Mouse (Mus musculus) left cerebral cortex, postnatal 4 days (tissue): ENCODE data around the gene Olfr462. TPM values are rescaled to one million over a fixed set of nuclear protein-coding genes. Genes with fewer than 3 reads are reported as not detected.
"Not testable (repeated sequence)": the region's sequence is repeated elsewhere in the genome, so short reads cannot be mapped to it uniquely, and the experiment has no call there.

Experiments used
- DNase-seq: peaks from one replicate; pipeline ENCODE4 v3.0.0-alpha.2; 2022
- intact Hi-C: fragments of 180-260 bp; cut with DNase I; formaldehyde crosslinking; loops from one replicate; pipeline ENCODE4 v1.15.1; 2025
- total RNA-seq, 2 experiments: library from RNA; stranded (reverse); gene quantifications; 2 replicates each; pipeline ENCODE4 v1.2.3; 2021

The Olfr462 gene
- total RNA-seq: not detected

DNA sequence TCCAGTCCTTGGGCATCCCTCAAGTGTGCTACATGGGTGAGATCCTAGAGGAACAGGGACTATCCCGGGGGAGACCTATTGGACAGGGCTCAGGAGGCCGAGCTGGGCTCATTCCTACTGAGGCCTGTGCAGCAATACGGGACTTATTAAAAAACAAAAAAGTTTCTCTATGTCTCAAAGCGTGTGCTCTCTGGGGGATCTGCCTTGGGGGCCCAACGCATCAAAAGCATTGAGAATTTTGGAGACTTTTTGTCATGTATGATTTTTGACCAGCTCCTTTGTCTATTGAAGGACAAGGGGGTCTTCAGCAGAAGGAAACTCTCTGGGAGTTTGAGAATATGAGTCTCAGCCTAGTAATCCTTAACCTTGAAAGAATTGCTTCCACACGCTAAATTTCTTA lies at the start of gene Olfr462:
Olfr462 (minus strand) TSS at position 101 of the 400 bp plus-strand sequence.
- DNase-seq: no peak
- intact Hi-C loops: no loop called here

DNA sequence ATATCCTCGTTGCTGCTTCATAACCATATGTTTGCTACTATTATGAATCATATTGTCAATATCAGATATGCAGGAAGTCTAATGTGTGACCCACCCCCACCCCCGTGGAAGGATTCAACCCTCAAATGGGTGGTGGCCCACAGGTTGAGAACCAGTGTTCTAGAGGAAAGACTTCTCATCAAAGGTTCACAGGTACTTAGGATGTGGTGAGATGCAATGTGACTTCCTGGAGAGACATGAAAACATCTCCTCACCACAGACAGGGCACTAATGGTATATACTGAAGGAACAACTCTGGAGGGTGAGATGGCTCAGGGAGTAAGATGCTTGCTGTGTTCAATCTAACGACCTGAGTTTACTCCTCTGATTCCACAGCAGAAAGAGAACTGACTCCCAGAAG lies 43.4 kb upstream of the Olfr462 start:
- intact Hi-C loops: no loop called here
- DNase-seq: no peak

DNA sequence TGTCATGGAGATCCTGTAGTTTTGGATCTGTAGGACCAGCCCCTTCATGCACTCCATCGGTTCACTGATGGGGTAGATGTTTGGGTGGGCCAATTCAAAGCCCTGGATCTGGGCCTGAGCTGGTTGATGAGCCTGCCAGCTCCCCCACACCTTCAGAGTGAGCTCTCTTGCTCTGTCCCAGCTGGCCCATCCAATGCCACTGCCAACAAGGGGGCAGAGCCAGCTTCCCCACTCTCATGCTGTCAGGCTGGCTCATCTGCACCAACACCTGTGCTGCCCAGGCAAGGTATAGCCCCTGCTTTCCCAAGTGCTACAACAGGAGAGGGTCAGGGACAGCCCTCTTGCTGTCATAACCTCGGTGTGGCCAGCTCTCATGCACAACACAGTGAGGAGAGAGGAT lies 41.7 kb upstream of the Olfr462 start:
- peak; percentile 46 for DNase-seq
- intact Hi-C loops: no loop called here

DNA sequence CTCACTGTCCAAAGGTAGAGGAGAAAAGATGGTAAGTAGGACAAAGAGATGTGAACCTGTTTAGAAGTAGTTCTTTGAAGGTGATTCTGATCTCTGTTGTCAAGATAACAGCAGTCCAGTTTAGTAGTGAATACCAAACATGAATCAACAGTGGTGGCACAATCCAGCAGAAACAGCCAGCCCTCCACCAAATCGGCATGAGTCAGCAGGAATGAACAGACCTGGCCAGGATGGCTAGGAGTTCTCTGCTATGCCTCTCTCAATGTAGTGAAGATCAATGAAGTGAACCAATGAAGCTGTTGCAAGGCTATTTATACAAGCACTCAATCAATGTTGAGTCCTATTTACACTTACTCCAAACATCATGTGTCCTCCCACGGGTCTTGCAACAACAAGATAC lies 38.3 kb upstream of the Olfr462 start:
- DNase-seq: no peak
- intact Hi-C loops: no loop called here

DNA sequence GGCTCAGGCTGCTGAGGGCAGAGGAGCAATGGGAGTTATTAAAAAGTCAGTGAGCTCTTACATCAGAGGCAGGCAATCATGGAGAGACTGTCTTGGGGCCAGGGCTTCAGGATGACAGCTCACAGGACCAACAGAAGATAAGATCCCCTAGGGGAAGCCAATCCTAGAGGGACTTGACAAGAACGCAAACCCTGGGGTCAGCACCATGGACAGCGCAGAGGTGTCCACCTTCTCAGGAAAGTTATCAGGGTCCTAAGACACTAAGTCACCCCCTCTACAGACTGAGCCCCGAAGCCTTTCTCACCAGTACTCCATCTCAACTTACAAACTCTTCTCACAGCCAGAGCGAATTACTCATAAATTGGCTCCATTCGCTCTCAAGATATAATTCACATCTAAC lies 28.9 kb upstream of the Olfr462 start, which contains the start of gene Olfr464:
Olfr464 (minus strand) TSS at position 2 of the 400 bp plus-strand sequence.
- no peak for DNase-seq
- intact Hi-C loops: no loop called here

DNA sequence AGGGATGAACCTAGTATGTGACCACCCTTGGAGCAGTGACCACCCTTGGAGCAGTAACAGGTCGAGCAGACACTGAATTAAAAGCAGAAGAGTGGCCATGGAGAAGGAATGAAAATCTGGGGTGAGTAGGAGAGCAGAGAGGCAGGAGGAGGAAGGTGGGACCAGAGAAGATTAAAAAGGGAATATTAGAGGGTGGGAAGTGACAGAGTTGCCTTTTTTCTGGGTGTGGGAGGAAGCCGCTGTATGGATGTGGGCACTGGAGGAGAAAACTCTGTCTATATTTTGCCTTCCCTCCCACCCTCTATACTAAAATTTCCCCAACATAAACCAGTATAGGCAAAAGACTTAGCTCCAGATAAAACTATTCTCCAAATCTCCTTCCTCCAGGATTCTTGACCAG lies 28.2 kb upstream of the Olfr462 start:
- no peak for DNase-seq
- intact Hi-C loops: no loop called here

DNA sequence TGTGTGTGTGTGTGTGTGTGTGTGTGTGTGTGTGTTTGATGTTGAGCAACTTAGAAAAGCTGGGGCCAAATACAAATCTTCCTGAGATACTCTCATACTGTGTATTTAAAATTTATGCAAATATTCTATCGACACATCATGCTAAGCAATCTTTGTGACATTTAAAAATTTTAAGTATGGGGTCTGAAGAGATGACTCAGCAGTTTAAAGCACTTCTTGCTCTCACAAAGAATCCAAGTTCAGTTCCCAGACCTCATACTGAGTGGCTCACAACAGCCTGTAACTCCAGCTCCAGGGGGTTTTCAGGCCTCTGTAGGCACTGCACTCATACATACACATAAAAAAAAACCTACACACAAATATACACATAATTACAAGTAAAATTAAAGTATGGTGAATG lies 23.9 kb upstream of the Olfr462 start:
- DNase-seq: no peak
- intact Hi-C loops: no loop called here

DNA sequence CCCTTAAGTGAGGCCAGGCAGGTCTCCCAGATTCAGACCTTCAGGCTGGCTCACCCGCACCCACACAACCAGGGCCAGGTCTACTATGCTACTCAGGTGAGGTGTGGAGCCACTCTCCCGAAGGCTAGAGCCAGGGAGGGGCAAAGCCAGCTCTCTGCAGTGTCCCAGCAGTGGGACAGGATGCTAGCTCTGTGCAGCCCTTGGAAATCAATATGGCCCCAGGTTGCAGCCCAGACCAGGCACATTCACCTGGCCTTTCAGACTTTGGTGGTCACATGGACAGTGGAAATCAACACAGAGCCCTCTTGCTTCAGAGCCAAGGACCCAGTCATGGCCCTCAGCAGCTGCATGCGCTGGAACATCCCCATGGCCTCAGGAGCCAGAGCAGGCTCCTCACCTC lies 12.3 kb upstream of the Olfr462 start:
- intact Hi-C loops: no loop called here
- DNase-seq: no peak

DNA sequence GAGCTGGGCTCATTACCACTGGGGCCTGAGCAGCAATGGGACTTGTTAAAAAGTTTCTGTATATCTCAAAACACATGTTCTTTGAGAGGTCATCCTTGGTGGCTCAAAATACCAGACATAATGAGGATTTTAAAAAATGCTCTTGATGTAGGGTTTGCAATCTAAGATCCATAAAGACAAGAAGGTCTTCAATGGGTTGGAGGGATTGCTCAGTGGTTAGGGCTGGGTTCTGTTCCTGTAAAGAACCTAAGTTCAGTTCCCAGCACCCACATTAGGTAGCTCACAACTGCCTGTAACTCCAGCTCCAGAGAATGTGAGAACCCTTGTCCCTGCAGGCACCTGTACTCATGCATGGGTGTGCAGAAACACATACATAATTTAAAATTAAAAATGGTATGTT lies 5.2 kb upstream of the Olfr462 start, which contains the start of gene Olfr463:
Olfr463 (minus strand) TSS at position 101 of the 400 bp plus-strand sequence.
- no peak for DNase-seq
- intact Hi-C loops: no loop called here

DNA sequence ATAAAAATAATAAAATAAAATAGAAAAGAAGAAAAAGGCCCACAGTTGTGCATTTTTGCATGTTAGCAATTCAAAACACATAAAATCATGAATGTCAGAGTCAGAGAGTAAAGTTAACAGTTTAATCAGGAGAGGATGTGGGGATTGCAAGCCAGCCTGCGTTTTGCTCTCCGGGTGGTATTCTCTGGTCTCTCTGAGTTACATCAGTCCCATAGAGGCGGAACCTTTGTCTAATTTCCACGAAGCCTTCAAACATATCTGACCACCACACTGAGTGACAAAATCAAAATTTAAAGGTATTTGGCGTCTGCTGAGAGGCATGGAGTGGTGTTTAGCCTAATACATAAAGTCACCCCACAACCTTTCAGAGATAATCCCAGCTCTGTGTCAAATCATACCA lies 7.2 kb downstream of the Olfr462 start:
- intact Hi-C loops: no loop called here
- DNase-seq: no peak

DNA sequence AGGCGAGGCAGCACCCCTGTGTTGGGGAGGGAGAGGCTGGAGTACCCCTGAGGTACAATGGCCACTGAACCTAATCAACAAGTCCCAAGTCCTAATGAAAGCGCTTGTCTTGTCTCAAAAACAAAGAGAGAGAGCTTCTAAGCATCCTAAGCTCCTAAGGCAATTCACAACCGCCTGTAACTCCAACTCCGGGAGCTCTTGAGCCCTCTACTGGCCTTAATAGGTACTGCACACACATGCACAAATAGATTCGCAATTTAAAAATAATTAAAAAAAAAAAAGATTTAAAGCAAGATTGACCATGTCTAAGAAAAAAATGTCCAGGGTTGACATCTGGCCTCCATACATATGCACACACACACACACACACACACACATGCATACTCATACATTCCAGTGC lies 8.6 kb downstream of the Olfr462 start:
- DNase-seq: no peak
- intact Hi-C loops: no loop called here

DNA sequence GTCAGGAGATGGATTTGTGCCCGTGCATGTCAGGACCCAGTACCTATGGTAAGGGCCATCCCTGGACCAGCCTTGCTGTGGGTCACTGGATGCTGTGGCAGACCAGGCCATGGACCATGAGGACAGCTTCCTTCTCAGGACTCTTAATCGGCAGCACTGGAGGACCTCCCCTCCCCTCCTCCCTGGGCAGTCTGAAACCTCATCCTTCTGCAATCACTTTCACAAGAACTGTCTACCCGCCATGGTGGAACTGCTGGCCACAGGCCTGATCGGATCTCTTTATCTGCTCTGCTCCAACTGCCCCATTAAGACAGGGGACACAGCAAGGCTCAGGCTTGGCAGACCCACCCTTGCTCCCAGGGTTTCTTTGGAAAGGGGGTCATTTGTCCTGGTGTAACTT lies 10.4 kb downstream of the Olfr462 start:
- intact Hi-C loops: no loop called here
- DNase-seq: no peak

DNA sequence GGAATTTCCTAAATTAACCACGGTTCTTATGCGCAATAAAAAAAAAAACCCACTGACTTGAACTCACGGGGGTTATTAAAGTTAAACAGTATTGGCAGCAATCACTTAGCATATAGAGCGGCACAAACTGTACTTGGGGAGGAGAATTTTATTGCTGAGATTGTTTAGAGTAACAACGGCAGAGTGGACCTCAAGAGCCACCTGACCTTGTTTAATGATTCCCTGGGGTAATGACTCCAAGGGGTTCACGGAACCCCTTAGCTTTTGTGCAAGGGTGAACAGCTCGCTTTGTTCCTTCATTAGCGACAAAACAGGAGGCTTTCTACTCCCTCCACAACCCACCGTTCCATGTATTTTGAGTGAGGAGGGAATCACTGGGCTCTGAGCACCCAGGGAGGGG lies 12.2 kb downstream of the Olfr462 start:
- intact Hi-C loops: no loop called here

DNA sequence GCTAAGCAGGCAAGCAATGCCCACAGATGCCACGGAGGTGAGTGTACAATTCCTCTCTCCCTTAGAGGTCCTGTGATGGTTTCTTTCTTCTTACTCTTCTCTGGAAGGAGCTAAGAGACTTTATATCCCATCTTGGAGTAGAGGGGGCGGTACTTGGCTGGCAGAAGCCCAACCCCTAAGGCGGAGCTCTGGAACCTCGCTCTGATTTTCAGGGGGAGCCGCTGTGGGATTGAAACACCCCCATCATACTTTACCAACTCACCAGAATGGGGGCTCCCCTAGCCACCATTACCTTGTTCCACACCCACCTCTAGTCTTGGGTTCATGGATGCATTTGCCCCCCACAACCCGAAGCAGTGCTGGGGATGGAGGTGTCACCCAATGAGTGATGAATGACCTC lies 16.6 kb downstream of the Olfr462 start, which contains the start of gene Epx:
Epx (minus strand) TSS at position 101 of the 400 bp plus-strand sequence.
- intact Hi-C loops: no loop called here
- DNase-seq: no peak

More for the DNA sequence above, 12.2 kb downstream of the Olfr462 start:
- DNase-seq: no peak

DNA sequence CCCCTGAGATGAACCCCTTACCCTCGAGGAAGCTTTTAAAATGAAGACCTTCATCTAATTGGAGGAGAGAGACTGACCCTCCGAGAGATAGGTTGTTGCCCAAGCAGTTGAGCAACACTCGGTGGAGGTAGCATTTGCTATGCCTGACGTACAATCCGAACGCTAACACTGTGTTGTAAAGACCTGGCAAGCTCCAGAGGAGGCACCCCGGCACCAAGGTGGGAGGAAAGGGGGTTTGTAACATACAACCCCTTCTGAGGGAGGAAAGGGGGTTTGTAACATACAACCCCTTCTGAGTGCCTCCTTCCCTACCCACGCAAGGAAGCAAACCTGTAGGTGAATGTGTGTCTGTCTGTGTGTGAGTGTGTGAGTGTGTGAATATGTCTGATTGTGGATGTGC lies 20.3 kb downstream of the Olfr462 start:
- intact Hi-C loops: no loop called here
- DNase-seq: no peak

DNA sequence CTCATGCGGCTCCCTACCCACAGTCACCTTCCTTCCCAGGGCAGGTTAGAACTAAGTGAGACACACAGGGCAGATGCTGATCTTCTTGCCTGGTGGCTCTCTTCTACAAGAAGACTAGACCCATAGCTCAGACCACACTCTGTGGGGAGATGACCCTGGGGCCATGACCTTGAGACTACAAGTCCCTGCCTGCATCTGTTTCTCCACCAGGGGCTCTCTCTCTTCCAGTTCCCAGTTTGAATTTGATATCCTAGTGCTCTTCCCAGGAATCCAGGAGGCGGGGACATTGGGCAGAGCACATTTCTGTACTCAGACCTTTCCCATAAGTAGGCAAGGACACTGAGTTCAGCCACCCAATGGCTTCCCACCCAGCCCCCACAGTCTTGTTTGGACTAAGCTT lies 22.0 kb downstream of the Olfr462 start:
- intact Hi-C loops: no loop called here
- no peak for DNase-seq

DNA sequence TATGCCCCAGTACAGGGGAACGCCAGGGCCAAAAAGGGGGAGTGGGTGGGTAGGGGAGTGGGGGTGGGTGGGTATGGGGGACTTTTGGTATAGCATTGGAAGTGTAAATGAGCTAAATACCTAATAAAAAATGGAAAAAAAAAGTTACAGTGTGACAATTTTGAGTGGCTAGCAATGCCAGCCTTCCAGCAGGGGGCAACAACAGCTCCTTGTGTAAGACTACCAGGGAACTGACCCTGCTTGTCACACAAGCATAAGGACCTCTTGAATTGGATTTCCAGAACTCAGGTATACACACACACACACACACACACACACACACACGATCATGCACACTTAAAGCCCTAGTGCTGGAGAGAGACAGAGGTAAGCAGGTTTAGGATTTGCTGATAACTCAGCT lies 25.2 kb downstream of the Olfr462 start:
- intact Hi-C loops: not testable (repeated sequence)
- DNase-seq: peak; percentile 36

DNA sequence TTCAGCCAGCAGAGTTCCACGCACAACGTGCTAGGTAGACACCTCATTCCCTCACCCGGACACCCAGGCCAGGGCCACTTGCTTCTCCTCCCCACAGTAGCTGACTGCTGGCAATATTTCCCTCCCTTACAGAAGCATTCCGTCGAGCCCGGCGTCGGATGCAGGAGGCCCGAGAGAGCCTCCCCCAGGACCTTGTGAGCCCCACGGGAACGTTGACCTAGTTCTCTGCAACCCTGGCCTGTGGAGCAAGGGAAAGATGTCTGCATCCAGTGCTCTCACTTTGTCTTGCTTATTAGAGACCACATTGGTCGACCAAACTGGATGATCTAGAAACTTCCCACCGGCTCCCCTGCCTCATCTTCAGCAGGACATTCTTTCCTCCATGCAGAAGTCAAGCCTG lies 29.3 kb downstream of the Olfr462 start:
- no peak for DNase-seq
- intact Hi-C loops: no loop called here

DNA sequence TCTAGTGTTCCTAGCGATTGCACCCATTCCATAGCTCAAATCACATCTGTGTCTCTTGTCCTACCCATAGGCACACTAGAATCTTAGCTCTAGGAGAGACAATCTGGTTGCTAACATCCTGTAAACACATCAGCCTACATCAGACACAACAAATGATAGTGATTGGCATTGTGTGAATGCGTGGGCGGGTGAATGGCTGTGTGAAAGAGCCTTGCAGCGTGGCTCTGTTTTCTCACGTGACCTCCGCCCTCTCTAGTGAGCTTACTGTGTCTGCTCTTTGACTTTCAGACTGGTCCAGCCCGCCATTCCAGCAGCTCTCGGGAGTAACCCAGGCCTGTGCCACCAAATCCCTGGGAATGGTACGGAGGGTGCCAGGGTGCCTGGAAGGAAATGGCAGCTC lies 31.6 kb downstream of the Olfr462 start:
- intact Hi-C loops: no loop called here

DNA sequence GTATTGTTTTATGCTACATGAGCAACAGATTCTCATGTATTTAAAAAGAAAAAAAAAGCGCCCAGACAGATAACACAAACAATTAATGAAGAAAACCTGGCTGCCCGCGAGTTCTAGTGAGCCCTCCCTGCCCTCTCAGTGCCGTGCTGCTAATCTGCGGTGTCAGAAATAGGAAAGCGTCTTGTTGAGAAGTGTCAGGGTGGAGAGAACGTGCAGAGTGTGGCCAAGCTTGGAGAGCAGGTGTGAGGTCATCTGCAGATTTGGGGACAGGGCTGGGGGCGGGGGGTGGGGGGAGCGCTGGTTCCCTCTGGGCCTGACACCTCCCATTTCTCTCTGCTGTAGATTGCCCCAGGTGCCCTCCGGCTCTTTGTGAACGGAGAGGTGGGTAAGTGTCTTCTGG lies 32.8 kb downstream of the Olfr462 start:
- intact Hi-C loops: no loop called here

More for the DNA sequence above, 31.6 kb downstream of the Olfr462 start:
- DNase-seq: no peak

DNA sequence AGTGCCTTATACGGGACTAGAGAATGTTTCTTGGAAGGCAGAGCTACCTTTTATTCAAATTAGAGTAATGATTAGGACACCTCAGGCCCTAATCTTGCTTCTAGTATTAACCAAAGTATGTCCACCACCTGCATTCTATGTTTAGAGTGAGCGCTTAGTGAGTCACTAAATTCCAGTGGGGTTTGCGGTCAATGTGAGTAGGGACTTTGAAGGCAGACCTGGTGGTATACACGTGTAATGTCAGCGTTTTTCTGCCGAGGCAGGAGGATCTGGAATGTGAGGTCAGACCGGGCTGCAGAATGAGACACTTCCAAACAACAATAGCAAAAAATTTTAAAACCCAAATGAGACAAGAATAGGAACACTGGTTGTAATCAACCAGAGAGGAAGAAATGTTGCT lies 37.5 kb downstream of the Olfr462 start:
- DNase-seq: no peak
- intact Hi-C loops: no loop called here

More for the DNA sequence above, 32.8 kb downstream of the Olfr462 start:
- no peak for DNase-seq

DNA sequence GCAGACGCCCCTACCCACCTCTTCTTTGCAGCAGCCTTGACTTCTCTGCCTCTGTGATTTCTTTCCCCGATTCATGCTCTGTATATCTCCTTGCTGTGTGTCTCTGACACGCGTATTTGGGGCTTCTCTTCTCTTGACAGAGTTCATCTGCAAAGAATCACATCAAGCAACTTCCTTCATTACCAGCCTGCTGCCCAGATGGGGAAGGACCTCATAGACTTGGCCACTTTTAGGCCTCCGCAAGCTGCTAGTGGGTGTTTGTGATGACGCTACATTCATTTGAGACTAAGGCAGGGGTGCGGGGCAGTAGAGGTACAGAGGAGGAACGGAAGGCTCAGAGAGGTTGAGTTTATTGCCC lies 38.5 kb downstream of the Olfr462 start:
- DNase-seq: no peak
- intact Hi-C loops: no loop called here
